In genomic region chr8:88488391-88488829, GRCm38 (mm10) we compare ENCODE assay signal across 11 mouse cellular contexts. TPM values are rescaled to one million over a fixed set of nuclear protein-coding genes. Genes with fewer than 3 reads are reported as not detected.
DNase-seq lines count a peak whose midpoint lies in the region; ATAC-seq lines count a peak whose summit lies in the region.
"Had no signal": no experiment of that assay in that cellular context is flagged by ENCODE, and none has a peak within 500 bp of the region (broad histone marks: within the 10 kb centered on the region; RNA-seq: fewer than 3 reads in every experiment).

No protein-coding gene starts in this region.

- H3K27ac ChIP-seq in lung, embryonic 15.5 days = no peak overlapping the region
- H3K27ac ChIP-seq in hindbrain, embryonic 14.5 days = no peak overlapping the region

- H3K27me3 ChIP-seq in lung, embryonic 15.5 days = no peaks in the 10 kb centered on the region
- H3K27me3 ChIP-seq in hindbrain, embryonic 14.5 days (ENCODE audit: control insufficient read depth, insufficient read depth, low read length) = no peaks in the 10 kb centered on the region

- intact Hi-C loops in gastrocnemius, postnatal 36 days (cut with DNase I) = no loop called here

- peak; percentile 35 to 37 for DNase-seq in cerebellum, postnatal 14 days
- DNase-seq in cerebellum, postnatal 25 days = no peak
- no peak for DNase-seq in lung, postnatal 10 days
- no peak for DNase-seq in hindbrain, embryonic 14.5 days (ENCODE audit: low spot score)
- peak; percentile 91 for DNase-seq in retina, embryonic 14.5 days (ENCODE audit: low spot score)
- DNase-seq in gastrocnemius, postnatal 36 days = no peak
- DNase-seq in cerebellum, adult 18-20 months = no peak
- DNase-seq: gastrocnemius, postnatal 10 days; lung, postnatal 14 days had no signal

- peaks cover 8% of the 10 kb centered on the region; the same call in 1 of the 2 replicates for H3K4me1 ChIP-seq in lung, embryonic 15.5 days
- peaks cover 7% of the 10 kb centered on the region; the same call in 1 of the 2 replicates for H3K4me1 ChIP-seq in hindbrain, embryonic 14.5 days (replicated peaks; ENCODE audit: control insufficient read depth, insufficient read depth, low read length)

- H3K36me3 ChIP-seq in lung, embryonic 15.5 days = no peaks in the 10 kb centered on the region
- H3K36me3 ChIP-seq in hindbrain, embryonic 14.5 days (replicated peaks; ENCODE audit: control insufficient read depth, insufficient read depth) = no peaks in the 10 kb centered on the region

- H3K4me2 ChIP-seq in lung, embryonic 15.5 days = no peak overlapping the region
- H3K4me2 ChIP-seq in hindbrain, embryonic 14.5 days (replicated peaks) = no peak overlapping the region

- 13% methylated on average over 5 of the region's 5 CpGs for WGBS in lung, embryonic 15.5 days
- WGBS in hindbrain, embryonic 14.5 days = 1% methylated on average over 5 of the region's 5 CpGs

- H3K9ac ChIP-seq in lung, embryonic 15.5 days = no peak overlapping the region
- H3K9ac ChIP-seq in hindbrain, embryonic 14.5 days = no peak overlapping the region

- H3K9me3 ChIP-seq in lung, embryonic 15.5 days = no peaks in the 10 kb centered on the region
- no peaks in the 10 kb centered on the region for H3K9me3 ChIP-seq in hindbrain, embryonic 14.5 days (ENCODE audit: control insufficient read depth, low read length)

- ATAC-seq in lung, embryonic 15.5 days (ENCODE audit: borderline replicate concordance, extremely low read depth, low FRiP score, low TSS enrichment) = peak; percentile 64; the same call in 1 of the 2 replicates
- peak; percentile 46; the same call in 1 of the 2 replicates for ATAC-seq in hindbrain, embryonic 14.5 days (ENCODE audit: low FRiP score)
- ATAC-seq: Patski had no signal

- no peak overlapping the region for H3K4me3 ChIP-seq in lung, embryonic 15.5 days
- H3K4me3 ChIP-seq in hindbrain, embryonic 14.5 days (replicated peaks; ENCODE audit: low read length) = no peak overlapping the region

RNA-seq across cellular contexts. Expression of gene Nkd1, which starts 32.7 kb away (rescaled TPM):
- polyA plus RNA-seq in lung, embryonic 15.5 days (2015; fragmentation: Nextera tagmentation; extraction: Ambion mirVana) = 56.4 TPM in 2 replicates
- polyA plus RNA-seq in hindbrain, embryonic 14.5 days (2014; fragmentation: Nextera tagmentation; extraction: Ambion mirVana) = 45.3 and 57.6 TPM in 2 replicates
- 1 to 10 TPM; 1.7 to 1.8 TPM for total RNA-seq in gastrocnemius, postnatal 36 days (2021)

Comparison
In these comparisons a context has a peak if more than half of its experiments do, and no peak if none do; other contexts are left out.
1. DNase-seq: peak in cerebellum, postnatal 14 days (2 of 2) and retina, embryonic 14.5 days (single experiment); none in cerebellum, postnatal 25 days (0 of 2), lung, postnatal 10 days (single experiment), hindbrain, embryonic 14.5 days (single experiment), gastrocnemius, postnatal 36 days (0 of 2) and cerebellum, adult 18-20 months (0 of 2).